Mouse (Mus musculus) testis, adult 2 months (tissue): ENCODE data around the gene Ftsj3.

ENCODE experiments used
- CTCF ChIP-seq: fragments of 200-500 bp; IDR thresholded peaks from 2 replicates; pipeline ENCODE4 v1.5.1; 2012; ENCODE audit warnings: low read depth, mild to moderate bottlenecking, inconsistent platforms, low read length, moderate library complexity; ENCODE audit not compliant: control insufficient read depth, insufficient read depth, insufficient replicate concordance
- POLR2A ChIP-seq: fragments of 200-500 bp; IDR thresholded peaks from 2 replicates; pipeline ENCODE4 v1.6.1; 2012; ENCODE audit warnings: low read depth, mild to moderate bottlenecking, inconsistent platforms, low read length, moderate library complexity; ENCODE audit not compliant: control insufficient read depth

DNA sequence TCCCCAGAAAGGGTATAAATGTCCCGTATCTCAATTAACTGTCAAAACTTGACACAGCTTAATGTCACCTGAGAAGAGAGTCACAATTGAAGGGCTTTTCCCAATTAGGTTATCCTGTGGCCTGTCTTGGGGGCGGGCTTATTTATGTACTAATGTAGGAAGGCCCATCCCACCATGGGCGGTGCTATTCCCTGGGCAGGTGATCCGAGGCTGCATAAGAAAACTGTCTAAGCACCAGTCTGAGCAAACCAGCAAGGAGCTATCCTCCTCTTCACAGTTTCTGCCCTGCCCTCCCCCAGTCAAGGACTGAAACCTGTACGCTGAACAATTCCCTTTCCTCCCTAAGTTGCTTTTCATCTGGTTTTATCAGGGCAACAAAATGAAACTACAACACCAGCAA, 34.5 kb upstream of the Ftsj3 start:
- no peak for TF ChIP-seq CTCF
- no peak for TF ChIP-seq POLR2A
